Mouse (Mus musculus) E14TG2a.4 (cell line): Measurements from ENCODE around the gene Des.

Experiments
- CTCF ChIP-seq: conservative IDR thresholded peaks from 2 replicates; pipeline ENCODE4 v1.5.1; 2014; ENCODE audit warnings: low read length
- NANOG ChIP-seq: IDR thresholded peaks from 2 replicates; pipeline ENCODE4 v1.6.1; 2014; ENCODE audit warnings: borderline replicate concordance, low read length, mixed read lengths
- POU5F1 ChIP-seq: IDR thresholded peaks from 2 replicates; pipeline ENCODE4 v1.6.1; 2014; ENCODE audit warnings: low read length, borderline replicate concordance

DNA sequence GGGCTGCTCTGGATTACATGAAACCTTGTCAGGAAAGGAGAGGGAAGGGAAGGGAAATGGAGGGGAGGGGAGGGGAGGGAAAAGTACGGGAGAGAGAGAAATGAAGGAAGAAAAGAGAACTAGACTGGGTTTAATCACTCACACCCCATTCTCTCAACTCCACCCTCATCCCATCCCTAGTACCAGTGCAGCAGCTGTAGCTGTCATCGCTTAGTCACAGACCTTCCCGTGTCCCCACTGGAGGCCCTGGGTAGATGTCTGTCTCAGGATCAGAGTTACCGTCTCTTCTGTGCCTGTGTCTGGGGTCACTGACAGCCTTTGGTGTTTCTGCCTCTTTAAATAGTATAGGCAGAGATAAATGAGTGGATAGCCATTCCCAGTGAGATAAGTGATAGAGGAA, 48.1 kb downstream of the Des start:
- TF ChIP-seq CTCF (no peak), POU5F1 (no peak), NANOG (no peak)
